Mouse (Mus musculus) retina, embryonic 14.5 days (tissue): ENCODE measurements at regions not wholly inside any gene's neighbourhood (a gene's known extent, or its start where the extent isn't known, plus 50 kb on each side); places are given as distances from the start of the nearest gene placed in this dataset.

Experiments
- DNase-seq: peaks from one replicate; pipeline ENCODE4 v3.0.0-alpha.2; 2015; ENCODE audit warnings: low spot score

DNA sequence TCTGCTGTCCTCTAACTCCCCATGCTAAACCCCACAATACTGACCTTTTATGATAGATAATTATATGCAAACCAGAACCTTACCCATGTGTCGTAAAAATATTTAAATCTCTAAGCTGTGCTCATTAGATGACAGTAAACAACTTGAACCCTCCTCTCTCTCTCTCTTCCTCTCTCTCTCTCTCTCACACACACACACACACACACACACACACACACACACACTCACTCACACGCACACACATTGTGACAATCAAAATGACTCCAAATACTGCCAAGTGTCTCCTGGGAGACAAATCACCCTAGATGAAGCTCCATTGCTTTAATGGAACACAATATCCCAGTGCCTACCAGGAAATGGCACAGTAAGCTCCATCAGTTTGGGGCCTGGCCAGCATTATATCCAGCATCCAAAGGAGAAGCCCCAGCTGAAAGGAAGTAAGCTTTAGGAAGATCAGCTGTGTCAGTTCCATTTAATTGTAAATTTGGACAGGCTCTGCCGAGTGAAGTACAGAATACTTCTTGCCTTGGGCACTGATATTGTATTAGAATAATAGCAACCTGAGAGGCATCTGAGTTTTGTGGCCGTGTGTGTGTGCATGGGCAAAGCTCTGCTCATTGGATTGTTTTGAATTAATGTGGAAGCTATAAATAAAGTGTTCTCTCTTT, 220.7 kb downstream of the Fam84b start:
- no peak for DNase-seq

DNA sequence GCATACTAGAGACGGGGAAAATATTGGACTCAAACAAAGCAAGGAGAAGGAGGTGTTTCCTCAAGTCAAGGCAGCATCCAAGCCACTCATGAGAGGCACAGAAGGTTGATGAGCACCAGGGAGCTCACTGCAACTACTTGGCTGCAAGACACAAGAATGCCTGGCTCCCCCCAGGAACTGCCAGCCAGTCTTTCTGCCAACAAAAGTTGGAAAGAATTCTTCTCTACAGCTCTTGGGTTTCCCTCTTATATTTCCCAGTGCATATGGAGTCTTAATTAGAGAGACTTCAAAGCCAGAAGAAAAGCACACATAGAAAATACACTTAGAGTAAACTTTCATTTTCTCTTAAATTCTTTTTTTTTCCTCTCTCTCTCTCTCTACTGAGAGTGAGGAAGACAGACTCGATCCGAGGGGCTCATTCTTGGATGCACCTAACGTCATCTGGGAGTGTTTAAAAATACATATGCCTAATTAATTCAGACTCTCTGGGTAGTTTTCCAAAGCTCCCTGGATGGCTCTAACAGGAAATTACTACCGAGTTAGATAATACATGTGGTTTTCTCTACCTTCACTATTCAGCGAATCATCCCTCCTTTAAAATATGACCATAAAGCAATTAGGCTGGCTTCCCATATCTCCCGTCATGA, 222.7 kb downstream of the Fam84b start:
- DNase-seq, result no peak

DNA sequence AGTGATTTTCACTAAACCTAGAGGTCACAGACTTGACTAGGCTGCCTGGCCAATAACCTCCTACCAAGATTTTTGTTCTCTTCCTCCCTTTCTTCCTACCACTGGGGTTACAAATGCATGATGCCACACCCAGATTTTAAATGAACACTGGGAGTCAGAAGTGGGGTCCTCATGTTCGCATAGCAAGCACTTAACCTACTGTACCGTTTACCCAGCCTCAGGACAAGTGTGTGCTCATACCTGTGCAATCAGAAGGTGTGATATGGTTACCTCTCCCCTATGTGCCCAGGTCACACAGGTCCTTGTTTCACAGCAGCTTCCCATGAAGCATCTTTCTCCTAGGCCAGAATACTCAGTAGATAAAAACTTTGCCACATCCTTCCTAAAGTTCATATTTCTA, 234.8 kb downstream of the Fam84b start:
- DNase-seq, result no peak

DNA sequence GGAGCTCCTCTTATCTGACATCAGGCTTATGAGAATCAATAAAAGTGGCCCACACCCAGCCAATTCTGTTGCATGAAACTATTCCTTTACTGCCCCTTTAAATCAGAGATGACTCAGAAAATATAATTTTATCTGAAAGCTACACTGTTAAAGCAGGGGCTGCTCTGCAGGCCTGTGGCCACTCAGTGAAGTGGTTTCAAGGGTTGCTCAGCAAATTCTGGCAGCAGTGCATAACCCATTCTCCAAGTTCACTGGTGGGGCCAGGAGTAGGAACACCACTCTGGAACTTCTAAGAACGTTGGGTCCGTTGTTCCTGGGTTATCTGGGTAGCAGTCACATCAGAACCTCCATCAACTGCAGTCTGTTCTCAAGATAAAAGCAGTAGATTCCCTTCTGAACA, 236.2 kb downstream of the Fam84b start:
- DNase-seq, result no peak

DNA sequence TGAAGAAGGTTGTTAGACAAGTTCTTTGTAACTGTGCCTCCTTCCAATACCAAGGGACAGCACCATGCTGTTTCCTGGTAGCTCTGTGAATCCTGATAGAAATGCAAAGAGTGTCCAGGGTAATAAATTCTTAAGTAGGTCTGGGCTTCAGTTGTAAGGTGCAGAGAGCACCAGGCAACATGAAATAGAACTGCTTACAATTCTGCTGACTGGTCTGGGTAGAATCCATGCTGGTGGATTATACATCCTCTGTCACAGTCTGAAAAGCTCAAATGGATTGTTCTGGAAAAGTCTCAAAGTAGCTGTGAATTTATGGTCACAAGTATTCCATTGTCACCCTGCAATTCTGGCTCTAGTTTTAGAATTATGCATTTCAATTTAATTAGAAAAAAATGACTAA, 251.7 kb downstream of the Fam84b start:
- DNase-seq, result no peak

DNA sequence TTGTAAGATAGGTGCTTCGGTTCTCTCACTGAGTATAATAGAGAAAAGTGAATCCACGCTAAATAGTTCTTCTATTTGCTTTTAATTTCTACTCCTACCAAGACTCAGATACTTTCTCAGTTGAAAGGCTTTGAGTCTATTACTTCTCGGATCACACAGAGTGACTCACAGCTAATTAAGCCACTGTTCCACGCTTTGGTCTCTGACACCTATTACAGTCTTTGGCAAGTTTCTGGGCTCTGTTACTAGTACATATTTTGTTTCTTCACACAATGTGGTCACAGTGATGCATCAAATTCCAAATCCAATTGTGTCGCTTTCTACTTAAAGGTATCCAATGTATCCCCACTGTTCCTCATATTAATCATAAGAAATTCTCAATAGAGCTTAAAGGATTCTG, 276.5 kb downstream of the Fam84b start:
- DNase-seq, result no peak

DNA sequence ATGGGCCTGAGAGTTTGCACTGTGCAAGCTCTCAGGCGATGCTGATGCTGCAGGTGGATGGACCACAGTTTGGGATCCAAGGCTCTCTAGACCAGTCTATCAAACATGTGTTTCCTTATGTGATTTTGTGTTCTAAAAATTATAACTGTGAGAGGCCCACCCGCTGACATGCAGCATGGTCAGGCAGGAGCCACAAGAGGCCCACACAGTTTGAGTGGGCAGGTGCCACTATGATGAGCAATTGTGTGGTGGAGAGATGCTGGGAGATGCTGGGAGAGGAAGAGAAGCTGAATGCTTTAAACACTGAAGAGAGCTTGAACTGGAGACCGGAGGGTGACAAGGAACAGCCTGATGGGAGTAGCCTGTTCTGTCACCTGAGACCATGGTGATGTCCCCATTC, 287.3 kb downstream of the Fam84b start:
- no peak for DNase-seq

DNA sequence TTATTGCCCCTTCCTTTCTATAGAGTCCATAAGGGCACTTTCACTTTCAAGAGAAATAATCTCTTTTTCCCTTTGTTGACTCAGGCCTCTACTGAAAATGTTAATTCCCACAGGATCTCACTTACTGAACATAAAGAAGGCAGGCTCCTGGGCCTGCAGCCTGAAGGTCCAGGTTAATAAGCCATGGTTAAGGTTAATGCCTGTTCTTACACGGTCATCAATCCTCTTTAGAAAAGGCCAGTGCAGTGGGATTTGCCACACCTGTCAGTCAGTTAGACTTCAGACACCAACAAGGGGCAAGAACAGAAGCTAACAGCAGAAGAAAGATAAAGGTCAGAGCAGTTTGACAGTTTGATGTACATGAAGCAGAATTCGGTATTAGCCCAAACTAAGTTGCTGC, 288.6 kb downstream of the Fam84b start:
- DNase-seq, result no peak

DNA sequence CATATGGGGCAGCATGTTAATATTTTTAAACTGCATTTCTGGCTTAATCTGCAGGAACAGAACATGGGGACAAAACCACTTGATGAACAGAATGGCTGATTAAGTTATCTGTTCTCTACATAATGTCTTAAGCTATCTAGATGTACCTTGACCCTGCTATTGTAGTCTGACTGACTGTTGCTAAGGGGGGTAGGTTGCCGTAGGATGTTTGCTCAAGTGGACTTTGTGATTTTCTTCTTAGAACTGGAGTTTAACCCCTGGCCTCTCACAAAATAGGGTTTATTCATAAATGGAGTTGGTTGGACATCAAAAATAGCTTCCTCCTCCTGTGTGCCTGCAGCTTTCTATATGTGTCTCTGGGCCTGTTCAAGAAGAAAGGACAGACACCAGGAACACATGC, 292.9 kb downstream of the Fam84b start:
- DNase-seq, result no peak

DNA sequence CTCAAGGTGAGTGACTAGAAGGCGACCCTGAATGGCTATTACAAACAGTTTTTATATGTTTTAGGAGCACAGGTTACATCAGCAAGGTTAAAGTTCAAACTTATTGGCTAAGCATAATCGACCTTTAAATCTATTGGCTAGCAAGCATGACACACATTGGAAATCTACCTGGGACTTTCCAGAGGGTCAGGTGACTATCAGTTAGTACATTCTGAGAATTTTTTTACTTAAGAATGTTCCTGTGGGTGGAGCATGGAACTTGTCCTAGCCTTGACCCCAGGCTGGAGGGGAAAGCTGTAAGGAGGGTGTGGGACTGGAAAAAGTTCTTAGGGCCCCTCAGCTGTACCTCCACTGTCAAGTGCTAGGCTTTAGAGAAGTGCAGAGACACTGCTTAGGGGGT, 297.9 kb downstream of the Fam84b start:
- no peak for DNase-seq

DNA sequence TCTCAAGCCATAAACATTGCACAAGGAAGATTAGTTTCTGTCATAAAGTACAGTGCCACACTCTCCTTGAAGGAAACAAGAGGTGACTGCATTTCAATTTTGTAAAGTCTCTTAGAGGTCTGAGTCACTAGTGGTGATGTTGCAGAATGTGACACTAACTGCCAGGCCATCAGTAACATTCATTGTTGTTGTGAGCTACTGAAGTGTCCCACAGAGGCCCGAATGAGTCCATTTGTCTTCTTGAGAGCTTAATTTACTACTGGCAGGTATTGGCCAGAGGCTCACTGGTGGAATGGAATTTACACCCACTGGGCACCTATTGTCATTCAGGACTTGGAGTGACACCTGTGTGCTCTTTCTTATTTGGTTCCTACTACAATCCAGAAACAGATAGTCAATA, 299.0 kb downstream of the Fam84b start:
- no peak for DNase-seq

DNA sequence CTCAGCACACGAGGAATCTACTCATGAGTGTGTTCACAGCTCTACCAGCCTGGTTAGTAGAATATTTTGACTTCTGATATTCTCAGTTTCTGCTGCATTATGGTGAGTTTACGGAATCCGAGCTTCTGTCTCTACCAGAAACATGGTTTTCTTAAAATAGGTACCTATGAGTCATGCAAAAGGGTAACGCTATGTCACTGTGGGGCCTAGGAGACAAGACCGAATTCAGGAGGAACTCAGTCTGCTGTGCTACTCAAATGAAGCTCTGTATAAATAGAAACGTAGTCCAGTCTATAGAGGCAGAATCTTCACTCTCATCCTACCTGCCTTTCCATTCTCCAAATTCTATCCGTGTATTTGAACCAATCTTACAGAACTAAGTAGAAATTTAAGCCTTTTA, 305.5 kb downstream of the Fam84b start:
- no peak for DNase-seq

DNA sequence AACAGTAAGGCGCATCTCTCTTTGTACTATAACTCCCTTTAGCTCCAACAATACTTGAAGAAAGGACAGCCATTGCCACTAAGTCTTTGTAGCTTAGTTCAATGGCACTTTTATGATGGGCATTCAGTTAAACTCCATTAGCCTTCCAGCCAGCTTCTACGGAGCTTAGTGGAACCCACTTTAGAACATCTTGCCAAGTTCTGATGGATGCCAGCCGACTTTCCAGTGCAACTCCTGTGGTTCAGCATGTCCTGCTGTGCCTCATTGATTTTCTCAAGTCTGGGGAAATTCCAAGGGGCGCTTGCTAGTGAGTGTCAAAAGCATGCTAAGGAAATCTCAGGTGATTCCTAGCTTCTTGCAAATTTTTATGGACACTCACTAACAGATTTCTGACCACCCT, 316.4 kb downstream of the Fam84b start:
- DNase-seq, result no peak

DNA sequence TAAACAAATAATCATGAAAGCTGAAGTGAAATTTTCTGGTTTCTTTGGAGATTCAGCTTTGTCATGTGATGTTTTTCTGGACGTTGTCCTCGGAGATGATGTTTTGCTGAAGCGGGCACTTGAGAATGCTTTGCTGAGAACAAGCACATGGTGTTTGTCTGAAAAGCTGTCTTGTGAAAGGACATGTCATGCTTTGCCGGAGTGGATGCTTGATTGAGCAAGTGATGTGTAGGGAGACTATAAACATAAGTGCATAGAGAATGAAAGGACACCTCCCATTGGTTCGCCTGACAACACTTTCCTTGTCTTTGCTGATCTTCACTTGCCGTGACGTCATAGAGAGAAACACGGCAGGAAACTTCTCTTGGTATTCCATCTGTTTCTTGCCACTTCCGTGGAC, 318.9 kb downstream of the Fam84b start:
- no peak for DNase-seq

DNA sequence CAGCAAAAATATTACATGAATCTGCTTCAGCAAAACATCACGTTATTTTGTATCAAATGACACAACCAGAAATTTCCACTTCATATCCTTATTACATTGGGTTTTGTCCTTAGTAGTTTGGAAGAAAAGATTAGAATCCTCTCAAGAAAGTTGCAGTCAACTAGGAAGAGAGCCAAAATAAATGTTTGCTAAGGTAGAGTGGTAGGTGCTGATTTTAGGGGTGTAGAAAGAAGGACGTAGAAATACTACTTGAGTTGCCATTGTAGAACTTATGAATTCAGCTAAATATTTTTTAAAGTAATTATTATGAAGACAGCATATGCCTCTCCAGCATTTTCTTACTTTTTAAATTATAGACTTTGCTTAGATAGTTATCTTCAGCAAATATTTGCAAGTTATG, 336.8 kb downstream of the Fam84b start:
- DNase-seq, result no peak

DNA sequence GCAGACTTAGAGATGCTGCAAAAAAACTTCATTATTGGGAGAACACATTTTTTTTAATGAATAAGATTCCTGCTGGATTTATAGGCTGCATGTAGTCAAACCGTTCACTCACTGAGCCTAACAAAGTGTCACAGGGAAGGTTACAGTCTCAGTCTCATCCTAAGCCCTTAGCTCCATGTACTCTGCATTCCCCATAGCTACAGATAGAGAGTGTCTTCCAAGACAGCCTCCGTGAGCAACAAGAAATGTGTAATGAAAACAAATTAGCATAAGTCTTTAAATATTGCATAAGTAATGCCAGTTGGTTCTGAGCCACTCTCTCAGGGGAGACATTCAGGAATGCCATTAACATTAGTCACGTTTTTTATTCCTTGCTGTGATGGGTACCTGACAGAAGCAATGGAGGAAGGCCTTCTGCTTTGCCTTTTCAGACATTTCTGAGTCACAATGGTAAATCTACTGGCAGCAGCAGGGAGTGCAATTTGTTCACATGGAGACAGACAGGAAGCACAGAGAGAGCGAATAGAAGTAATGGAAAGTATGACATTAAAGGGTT, 376.7 kb downstream of the Fam84b start:
- DNase-seq, result no peak

DNA sequence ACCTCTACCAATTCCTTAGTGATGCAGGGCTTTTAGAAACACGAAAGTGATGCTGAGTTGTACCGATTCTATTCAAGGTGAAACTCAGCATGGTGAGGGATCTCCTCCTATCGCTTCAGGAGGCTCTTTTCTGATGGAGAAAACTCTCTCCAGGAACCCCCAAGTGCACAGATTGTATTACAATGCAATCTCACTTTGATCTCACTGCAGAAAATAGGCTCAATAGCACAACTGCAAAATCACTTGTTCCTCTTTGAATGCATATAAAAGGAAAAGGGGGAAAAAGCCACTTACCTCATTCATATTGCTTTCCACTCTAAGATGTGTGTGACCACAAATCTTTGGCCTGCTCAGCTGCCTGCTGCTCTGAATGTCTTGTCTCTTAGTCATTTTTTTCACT, 378.5 kb downstream of the Fam84b start:
- no peak for DNase-seq

DNA sequence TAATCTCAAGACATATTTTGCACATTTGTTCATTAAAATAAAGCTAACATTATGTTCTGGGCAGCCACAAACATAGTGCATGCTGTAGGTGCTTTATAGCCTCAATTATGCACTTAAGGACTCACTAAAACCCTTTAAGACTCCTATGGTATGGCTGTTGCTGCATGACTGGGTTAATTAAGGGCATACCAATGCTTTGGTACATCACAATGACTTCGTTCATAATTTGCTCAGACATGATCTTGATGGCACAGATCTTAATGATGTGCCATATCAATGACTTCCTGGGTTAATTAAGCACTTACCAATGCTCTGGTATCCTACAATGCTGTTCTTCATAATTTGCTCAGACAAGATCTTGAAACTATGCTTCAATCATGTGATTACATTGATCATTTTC, 415.5 kb upstream of the 4933412E24Rik start:
- DNase-seq, result peak; percentile 51

DNA sequence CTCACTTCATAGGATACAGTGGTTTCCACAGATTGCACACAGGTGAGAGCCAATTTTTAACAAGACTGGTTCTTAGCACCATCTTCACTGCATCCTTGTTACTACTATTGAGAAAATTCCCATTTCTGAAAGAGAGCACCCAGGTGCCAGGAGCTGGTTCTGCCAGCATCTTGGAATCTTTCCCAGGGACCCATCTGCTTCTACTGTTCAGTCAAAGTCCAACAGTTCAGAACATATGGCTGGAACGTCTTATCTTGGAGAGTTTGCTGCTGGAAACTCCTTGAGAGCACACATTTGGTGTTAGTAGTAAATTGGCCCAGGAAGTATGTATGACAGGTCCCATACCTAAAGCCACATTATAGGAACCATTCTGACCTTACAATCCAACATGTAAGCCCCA, 402.7 kb upstream of the 4933412E24Rik start:
- no peak for DNase-seq

DNA sequence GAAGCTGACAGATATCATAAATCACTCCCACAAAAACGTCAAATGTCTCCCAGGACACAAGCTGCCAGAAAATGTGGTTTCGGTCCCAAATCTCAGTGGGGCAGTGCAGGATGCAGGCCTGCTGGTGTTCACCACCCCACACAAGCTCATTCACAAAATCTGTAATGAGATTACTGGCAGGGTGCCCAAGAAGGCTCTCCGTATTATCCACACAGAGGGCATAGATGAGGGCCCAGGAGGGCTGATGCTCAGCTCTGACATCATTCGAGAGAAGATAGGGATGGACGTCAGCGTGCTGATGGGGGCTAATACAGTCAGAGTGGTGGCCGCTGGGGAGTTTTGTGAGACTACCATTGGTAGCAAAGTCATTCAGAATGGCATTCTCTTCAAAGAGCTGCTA, 375.9 kb upstream of the 4933412E24Rik start:
- no peak for DNase-seq

DNA sequence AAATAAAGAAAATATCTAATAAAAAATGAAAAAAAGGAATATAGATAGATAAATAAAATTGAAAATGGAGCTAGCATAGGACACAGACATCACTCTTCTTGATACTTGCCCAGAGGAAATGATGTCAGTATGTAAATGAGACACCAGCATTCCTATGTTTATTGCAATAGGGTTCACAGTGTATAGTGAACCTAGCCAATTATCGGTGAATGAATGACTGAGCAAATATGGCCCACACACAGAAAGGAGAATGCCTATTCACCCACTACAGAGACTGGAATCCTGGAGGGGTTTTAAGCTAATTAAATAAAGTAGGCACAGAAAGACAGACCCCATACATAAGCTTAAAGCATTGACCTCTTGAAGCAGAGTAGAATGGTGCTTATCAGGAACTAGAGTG, 373.9 kb upstream of the 4933412E24Rik start:
- DNase-seq, result no peak

DNA sequence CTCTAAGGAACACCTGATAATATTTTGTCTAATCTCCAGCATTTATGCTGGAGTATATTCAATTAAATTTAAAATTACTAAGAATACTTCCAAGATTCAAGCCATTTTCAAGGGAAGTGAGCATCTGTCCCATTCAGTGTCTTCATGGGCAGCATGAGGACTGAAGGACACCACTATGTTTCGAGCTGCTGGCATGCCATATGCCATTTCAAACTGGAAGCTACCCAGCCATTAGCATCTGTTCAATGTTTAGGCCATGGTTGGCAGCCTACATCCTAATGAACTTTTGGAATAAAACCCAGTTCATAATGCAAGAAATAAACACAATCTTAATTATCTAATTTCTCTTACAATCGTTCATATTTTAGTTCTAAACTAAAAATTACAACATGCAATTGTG, 371.5 kb upstream of the 4933412E24Rik start:
- DNase-seq, result no peak
